Mouse (Mus musculus): Measurements from ENCODE around the gene Fndc3b.

GRCm38 (mm10) chr3:27520391-27520790 lies 190.7 kb downstream of the Fndc3b start:
- TF ChIP-seq CTCF (IDR thresholded peaks at IDR 0.05; ENCODE audit: borderline replicate concordance, insufficient read depth, low read length) (no peak), POLR2A (IDR thresholded peaks at IDR 0.05; ENCODE audit: low read depth, low read length) (no peak)

Data from embryonic fibroblast, embryonic 13.5 days (primary cell).